Mouse (Mus musculus): ENCODE data around the gene St6galnac3. TPM values are rescaled to one million over a fixed set of nuclear protein-coding genes. Genes with fewer than 3 reads are reported as not detected.
A peak's percentile ranks its signal among the peaks of the same experiment; 100 is the strongest.
"Not testable (repeated sequence)": the region's sequence is repeated elsewhere in the genome, so short reads cannot be mapped to it uniquely, and the experiment has no call there.

The St6galnac3 gene
- total and polyA plus RNA-seq, 2 experiments from 2014 or later = 7.3 to 9.9 TPM

- Histone ChIP-seq H3K9me3 (ENCODE audit: low read length) (no peaks in the 10 kb centered on the region), H3K27me3 (ENCODE audit: insufficient read depth, low read length) (no peaks in the 10 kb centered on the region), H3K9ac (replicated peaks; ENCODE audit: low read length) (no peak overlapping the region), H3K27ac (no peak overlapping the region), H3K36me3 (ENCODE audit: insufficient read depth, low read length) (no peaks in the 10 kb centered on the region), H3K4me2 (ENCODE audit: low read depth, low read length) (no peak overlapping the region), H3K4me3 (ENCODE audit: low read length) (no peak overlapping the region), H3K4me1 (ENCODE audit: insufficient read depth, low read length) (0 out of 2 replicates have a peak, but pooled peaks cover 4% of the 10 kb centered on the region)
- no peak for TF ChIP-seq CTCF (IDR thresholded peaks at IDR 0.05; ENCODE audit: low read depth)
- WGBS = 71% methylated on average over 17 of the region's 17 CpGs
- ATAC-seq = no peak
- DNase-seq (ENCODE audit: low spot score) = no peak
Measured at GRCm38 (mm10) chr3:153761171-153761570, 36.2 kb upstream of the St6galnac3 start.

GRCm38 (mm10) chr3:153759269-153759668, 34.3 kb upstream of the St6galnac3 start:
- H3K27me3 ChIP-seq (ENCODE audit: insufficient read depth, low read length) = no peaks in the 10 kb centered on the region
- no peak overlapping the region for H3K27ac ChIP-seq
- H3K4me1 ChIP-seq (ENCODE audit: insufficient read depth, low read length) = 0 out of 2 replicates have a peak, but pooled peaks cover 4% of the 10 kb centered on the region
- no peaks in the 10 kb centered on the region for H3K9me3 ChIP-seq (ENCODE audit: low read length)
- no peak overlapping the region for H3K4me2 ChIP-seq (ENCODE audit: low read depth, low read length)
- no peak overlapping the region for H3K9ac ChIP-seq (replicated peaks; ENCODE audit: low read length)
- no peak for ATAC-seq
- no peak overlapping the region for H3K4me3 ChIP-seq (ENCODE audit: low read length)
- no peak for TF ChIP-seq CTCF (IDR thresholded peaks at IDR 0.05; ENCODE audit: low read depth)
- H3K36me3 ChIP-seq (ENCODE audit: insufficient read depth, low read length) = no peaks in the 10 kb centered on the region
- no peak for DNase-seq (ENCODE audit: low spot score)

- no peak for ATAC-seq
- Histone ChIP-seq H3K4me2 (ENCODE audit: low read depth, low read length) (no peak overlapping the region), H3K9ac (replicated peaks; ENCODE audit: low read length) (no peak overlapping the region), H3K4me1 (ENCODE audit: insufficient read depth, low read length) (0 out of 2 replicates have a peak, but pooled peaks cover 4% of the 10 kb centered on the region), H3K27me3 (ENCODE audit: insufficient read depth, low read length) (no peaks in the 10 kb centered on the region), H3K36me3 (ENCODE audit: insufficient read depth, low read length) (no peaks in the 10 kb centered on the region), H3K9me3 (ENCODE audit: low read length) (no peaks in the 10 kb centered on the region), H3K27ac (no peak overlapping the region), H3K4me3 (ENCODE audit: low read length) (no peak overlapping the region)
- no peak for DNase-seq (ENCODE audit: low spot score)
- TF ChIP-seq CTCF (IDR thresholded peaks at IDR 0.05; ENCODE audit: low read depth) = peak; percentile 38
- WGBS = 90% methylated on average over 2 of the region's 2 CpGs
Measured at GRCm38 (mm10) chr3:153756500-153756996, 31.6 kb upstream of the St6galnac3 start.

GRCm38 (mm10) chr3:153755785-153756326, 30.9 kb upstream of the St6galnac3 start:
- H3K27me3 ChIP-seq (ENCODE audit: insufficient read depth, low read length); H3K4me2 ChIP-seq (ENCODE audit: low read depth, low read length); ATAC-seq; H3K9me3 ChIP-seq (ENCODE audit: low read length); H3K9ac ChIP-seq (replicated peaks; ENCODE audit: low read length); H3K4me3 ChIP-seq (ENCODE audit: low read length); H3K27ac ChIP-seq; H3K4me1 ChIP-seq (ENCODE audit: insufficient read depth, low read length); H3K36me3 ChIP-seq (ENCODE audit: insufficient read depth, low read length); DNase-seq (ENCODE audit: low spot score): not testable (repeated sequence)
- WGBS = 91% methylated on average over 14 of the region's 14 CpGs

- WGBS = 55% methylated on average over 1 of the region's 1 CpGs
- ATAC-seq = no peak
Measured at GRCm38 (mm10) chr3:153751435-153751834, 26.5 kb upstream of the St6galnac3 start.

GRCm38 (mm10) chr3:153749359-153749758, 24.4 kb upstream of the St6galnac3 start:
- no peaks in the 10 kb centered on the region for H3K27me3 ChIP-seq (ENCODE audit: insufficient read depth, low read length)
- no peak overlapping the region for H3K4me2 ChIP-seq (ENCODE audit: low read depth, low read length)
- WGBS = 75% methylated on average over 6 of the region's 6 CpGs
- no peak overlapping the region for H3K9ac ChIP-seq (replicated peaks; ENCODE audit: low read length)
- H3K9me3 ChIP-seq (ENCODE audit: low read length) = no peaks in the 10 kb centered on the region
- H3K36me3 ChIP-seq (ENCODE audit: insufficient read depth, low read length) = no peaks in the 10 kb centered on the region
- no peak for TF ChIP-seq CTCF (IDR thresholded peaks at IDR 0.05; ENCODE audit: low read depth)
- DNase-seq (ENCODE audit: low spot score) (no peak), ATAC-seq (no peak)
- no peak overlapping the region for H3K27ac ChIP-seq
- H3K4me1 ChIP-seq (ENCODE audit: insufficient read depth, low read length) = no peaks in the 10 kb centered on the region
- H3K4me3 ChIP-seq (ENCODE audit: low read length) = no peak overlapping the region

More at GRCm38 (mm10) chr3:153751435-153751834, 26.5 kb upstream of the St6galnac3 start:
- no peak overlapping the region for H3K4me2 ChIP-seq (ENCODE audit: low read depth, low read length)
- no peak for DNase-seq (ENCODE audit: low spot score)
- no peak for TF ChIP-seq CTCF (IDR thresholded peaks at IDR 0.05; ENCODE audit: low read depth)
- no peaks in the 10 kb centered on the region for H3K27me3 ChIP-seq (ENCODE audit: insufficient read depth, low read length)
- H3K4me3 ChIP-seq (ENCODE audit: low read length) = no peak overlapping the region
- no peaks in the 10 kb centered on the region for H3K4me1 ChIP-seq (ENCODE audit: insufficient read depth, low read length)
- no peaks in the 10 kb centered on the region for H3K9me3 ChIP-seq (ENCODE audit: low read length)
- H3K27ac ChIP-seq = no peak overlapping the region
- no peak overlapping the region for H3K9ac ChIP-seq (replicated peaks; ENCODE audit: low read length)
- no peaks in the 10 kb centered on the region for H3K36me3 ChIP-seq (ENCODE audit: insufficient read depth, low read length)

GRCm38 (mm10) chr3:153748293-153748692, 23.3 kb upstream of the St6galnac3 start:
- Histone ChIP-seq H3K27ac (no peak overlapping the region), H3K36me3 (ENCODE audit: insufficient read depth, low read length) (no peaks in the 10 kb centered on the region), H3K4me1 (ENCODE audit: insufficient read depth, low read length) (no peaks in the 10 kb centered on the region), H3K4me2 (ENCODE audit: low read depth, low read length) (no peak overlapping the region), H3K27me3 (ENCODE audit: insufficient read depth, low read length) (no peaks in the 10 kb centered on the region), H3K4me3 (ENCODE audit: low read length) (no peak overlapping the region), H3K9ac (replicated peaks; ENCODE audit: low read length) (no peak overlapping the region), H3K9me3 (ENCODE audit: low read length) (no peaks in the 10 kb centered on the region)
- 91% methylated on average over 3 of the region's 3 CpGs for WGBS
- ATAC-seq (no peak), DNase-seq (ENCODE audit: low spot score) (no peak)
- TF ChIP-seq CTCF (IDR thresholded peaks at IDR 0.05; ENCODE audit: low read depth) = no peak
